Mouse (Mus musculus) cerebellum, adult 11-12 months (tissue): ENCODE measurements at regions not wholly inside any gene's neighbourhood (a gene's known extent, or its start where the extent isn't known, plus 50 kb on each side); places are given as distances from the start of the nearest gene placed in this dataset.
"Not testable (repeated sequence)": the region's sequence is repeated elsewhere in the genome, so short reads cannot be mapped to it uniquely, and the experiment has no call there.

ENCODE experiments used
- DNase-seq: peaks from one replicate; pipeline ENCODE4 v3.0.0; 2022

- DNase-seq = no peak
These were observed 103.7 kb upstream of the Arhgap42 start for GRCm38 (mm10) chr9:9342456-9343185.

- DNase-seq = no peak
These were observed 79.7 kb upstream of the Arhgap42 start for GRCm38 (mm10) chr9:9318624-9319023.

GRCm38 (mm10) chr9:9316021-9316420 lies 77.1 kb upstream of the Arhgap42 start:
- no peak for DNase-seq

GRCm38 (mm10) chr9:9312274-9312673 lies 73.4 kb upstream of the Arhgap42 start:
- no peak for DNase-seq

- no peak for DNase-seq
These were observed 72.8 kb upstream of the Arhgap42 start for GRCm38 (mm10) chr9:9311627-9312265.

- DNase-seq = not testable (repeated sequence)
These were observed 72.2 kb upstream of the Arhgap42 start for GRCm38 (mm10) chr9:9311040-9311583.

- DNase-seq = no peak
These were observed 51.9 kb upstream of the Arhgap42 start for GRCm38 (mm10) chr9:9290767-9291166.

- DNase-seq = no peak
These were observed 50.7 kb upstream of the Arhgap42 start for GRCm38 (mm10) chr9:9289570-9289969.
